20 mouse cellular contexts compared by ENCODE assay signal in the genomic region with DNA sequence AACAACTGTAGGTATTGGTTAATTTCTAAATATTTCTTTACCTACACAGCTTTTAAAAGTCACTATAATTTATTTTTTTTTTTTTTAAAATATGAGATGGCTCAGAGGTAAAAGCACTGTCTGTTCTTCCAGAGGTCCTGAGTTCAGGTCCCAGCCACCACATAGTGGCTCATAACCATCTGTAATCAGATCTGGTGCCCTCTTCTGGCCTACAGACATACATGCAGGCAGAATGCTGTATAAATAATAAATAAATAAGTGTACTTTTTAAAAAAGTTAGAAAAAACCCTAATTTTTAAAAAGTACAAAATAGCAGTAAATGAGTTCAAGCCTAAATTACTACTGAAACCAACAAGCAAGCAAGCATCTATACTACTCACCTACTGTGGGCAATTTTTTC. TPM values are rescaled to one million over a fixed set of nuclear protein-coding genes. Genes with fewer than 3 reads are reported as not detected.
DNase-seq lines count a peak whose midpoint lies in the region; ATAC-seq and TF ChIP-seq lines count a peak whose summit lies in the region.
"Had no signal": no experiment of that assay in that cellular context is flagged by ENCODE, and none has a peak within 500 bp of the region (broad histone marks: within the 10 kb centered on the region; RNA-seq: fewer than 3 reads in every experiment).

No protein-coding gene starts in this region.

- H3K9me3 ChIP-seq in kidney, postnatal 0 days (replicated peaks; ENCODE audit: low read length), result no peaks in the 10 kb centered on the region
- no peaks in the 10 kb centered on the region for H3K9me3 ChIP-seq in kidney, embryonic 16.5 days (ENCODE audit: low read length)
- no peaks in the 10 kb centered on the region for H3K9me3 ChIP-seq in midbrain, postnatal 0 days (ENCODE audit: low read length)
- no peaks in the 10 kb centered on the region for H3K9me3 ChIP-seq in midbrain, embryonic 11.5 days (ENCODE audit: control insufficient read depth, low read length)
- H3K9me3 ChIP-seq: embryonic facial prominence, embryonic 13.5 days; liver, embryonic 13.5 days; neural tube, embryonic 12.5 days; stomach, embryonic 15.5 days had no signal

- ATAC-seq in CD4-positive, CD25-positive, alpha-beta regulatory T cell, adult 4 months, result no peak
- no peak for ATAC-seq in kidney, postnatal 0 days (replicated peaks; ENCODE audit: low FRiP score, low read depth)
- no peak for ATAC-seq in kidney, embryonic 16.5 days (ENCODE audit: low FRiP score, low TSS enrichment)
- ATAC-seq in midbrain, postnatal 0 days (ENCODE audit: low FRiP score), result no peak
- no peak for ATAC-seq in midbrain, embryonic 11.5 days (ENCODE audit: low FRiP score)

- no peaks in the 10 kb centered on the region for H3K4me1 ChIP-seq in kidney, postnatal 0 days (replicated peaks; ENCODE audit: insufficient read depth, low read length)
- H3K4me1 ChIP-seq in kidney, embryonic 16.5 days (ENCODE audit: insufficient read depth, low read length), result no peaks in the 10 kb centered on the region
- H3K4me1 ChIP-seq in midbrain, postnatal 0 days (ENCODE audit: insufficient read depth, low read length), result no peaks in the 10 kb centered on the region
- H3K4me1 ChIP-seq in midbrain, embryonic 11.5 days (ENCODE audit: control insufficient read depth, insufficient read depth, low read length), result peaks cover under 1% of the 10 kb centered on the region; the same call in 1 of the 2 replicates
- H3K4me1 ChIP-seq: embryonic facial prominence, embryonic 13.5 days; neural tube, embryonic 12.5 days; stomach, embryonic 15.5 days had no signal

- peak; percentile 40 for TF ChIP-seq CTCF in kidney, postnatal 0 days (IDR thresholded peaks at IDR 0.05; ENCODE audit: low read depth)
- peak; percentile 44 for TF ChIP-seq CTCF in midbrain, postnatal 0 days (IDR thresholded peaks at IDR 0.05)

- H3K4me3 ChIP-seq in kidney, postnatal 0 days (replicated peaks; ENCODE audit: low read depth, low read length), result no peak overlapping the region
- no peak overlapping the region for H3K4me3 ChIP-seq in kidney, embryonic 16.5 days (ENCODE audit: low read length)
- no peak overlapping the region for H3K4me3 ChIP-seq in midbrain, postnatal 0 days (ENCODE audit: low read depth, low read length)
- no peak overlapping the region for H3K4me3 ChIP-seq in midbrain, embryonic 11.5 days (ENCODE audit: low read depth, low read length)
- H3K4me3 ChIP-seq: embryonic facial prominence, embryonic 13.5 days; liver, embryonic 13.5 days; neural tube, embryonic 12.5 days; stomach, embryonic 15.5 days had no signal

- no peaks in the 10 kb centered on the region for H3K27me3 ChIP-seq in kidney, postnatal 0 days (ENCODE audit: insufficient read depth, low read length)
- H3K27me3 ChIP-seq in kidney, embryonic 16.5 days (ENCODE audit: insufficient read depth, low read length), result no peaks in the 10 kb centered on the region
- H3K27me3 ChIP-seq in midbrain, postnatal 0 days (ENCODE audit: insufficient read depth, low read length), result no peaks in the 10 kb centered on the region
- H3K27me3 ChIP-seq in midbrain, embryonic 11.5 days (ENCODE audit: control insufficient read depth, insufficient read depth, low read length), result no peaks in the 10 kb centered on the region
- H3K27me3 ChIP-seq: embryonic facial prominence, embryonic 13.5 days; liver, embryonic 13.5 days; neural tube, embryonic 12.5 days; stomach, embryonic 15.5 days had no signal

- no peaks in the 10 kb centered on the region for H3K36me3 ChIP-seq in kidney, postnatal 0 days (ENCODE audit: insufficient read depth, low read length)
- H3K36me3 ChIP-seq in kidney, embryonic 16.5 days (ENCODE audit: insufficient read depth, low read length), result 0 out of 2 replicates have a peak, but pooled peaks cover 2% of the 10 kb centered on the region
- H3K36me3 ChIP-seq in midbrain, postnatal 0 days (ENCODE audit: insufficient read depth, low read length), result peaks cover 3% of the 10 kb centered on the region; the same call in 1 of the 2 replicates
- no peaks in the 10 kb centered on the region for H3K36me3 ChIP-seq in midbrain, embryonic 11.5 days (ENCODE audit: control insufficient read depth, insufficient read depth, low read length)
- H3K36me3 ChIP-seq: embryonic facial prominence, embryonic 13.5 days; stomach, embryonic 15.5 days had no signal

- H3K9ac ChIP-seq in kidney, postnatal 0 days (ENCODE audit: low read depth, low read length), result no peak overlapping the region
- no peak overlapping the region for H3K9ac ChIP-seq in kidney, embryonic 16.5 days (replicated peaks; ENCODE audit: low read length)
- no peak overlapping the region for H3K9ac ChIP-seq in midbrain, postnatal 0 days (replicated peaks; ENCODE audit: low read length, poor library complexity, severe bottlenecking)
- H3K9ac ChIP-seq in midbrain, embryonic 11.5 days (ENCODE audit: low read length), result no peak overlapping the region
- H3K9ac ChIP-seq: embryonic facial prominence, embryonic 13.5 days; hindbrain, embryonic 14.5 days; liver, embryonic 13.5 days; neural tube, embryonic 12.5 days; stomach, embryonic 15.5 days had no signal

- no peak overlapping the region for H3K27ac ChIP-seq in kidney, postnatal 0 days
- H3K27ac ChIP-seq in kidney, embryonic 16.5 days (ENCODE audit: low read length), result no peak overlapping the region
- H3K27ac ChIP-seq in midbrain, postnatal 0 days (ENCODE audit: low read depth, low read length), result no peak overlapping the region
- H3K27ac ChIP-seq in midbrain, embryonic 11.5 days (ENCODE audit: low read depth, low read length), result no peak overlapping the region
- H3K27ac ChIP-seq: embryonic facial prominence, embryonic 13.5 days; hindbrain, embryonic 14.5 days; liver, embryonic 13.5 days; neural tube, embryonic 12.5 days; stomach, embryonic 15.5 days had no signal

- DNase-seq in CD4-positive, CD25-positive, alpha-beta regulatory T cell, adult 2 months (ENCODE audit: low read depth, low spot score), result peak; percentile 14
- no peak for DNase-seq in kidney, postnatal 0 days (ENCODE audit: low spot score)
- no peak for DNase-seq in midbrain, postnatal 0 days (ENCODE audit: low spot score)
- DNase-seq in midbrain, embryonic 11.5 days (ENCODE audit: low spot score, missing footprints), result no peak
- DNase-seq in embryo, embryonic 9.5 days (ENCODE audit: extremely low spot score), result no peak
- no peak for DNase-seq in adrenal gland, postnatal 4 days (ENCODE audit: low spot score in 2 of 2)
- DNase-seq: adrenal gland, postnatal 14 days; cerebellum, adult 2 months; gastrocnemius, postnatal 10 days; heart, postnatal 10 days; kidney, adult 11 months; kidney, postnatal 36 days; liver, embryonic 13.5 days; spleen, adult 18-20 months had no signal

- no peak overlapping the region for H3K4me2 ChIP-seq in kidney, postnatal 0 days (ENCODE audit: low read length)
- no peak overlapping the region for H3K4me2 ChIP-seq in kidney, embryonic 16.5 days (replicated peaks; ENCODE audit: low read depth, low read length)
- no peak overlapping the region for H3K4me2 ChIP-seq in midbrain, postnatal 0 days (ENCODE audit: low read depth, low read length, poor library complexity, severe bottlenecking)
- no peak overlapping the region for H3K4me2 ChIP-seq in midbrain, embryonic 11.5 days
- H3K4me2 ChIP-seq: embryonic facial prominence, embryonic 13.5 days; hindbrain, embryonic 14.5 days; liver, embryonic 13.5 days; neural tube, embryonic 12.5 days; stomach, embryonic 15.5 days had no signal

RNA-seq across cellular contexts. Expression of a gene that starts 43.4 kb away (rescaled TPM):
- polyA plus RNA-seq in CD4-positive, CD25-positive, alpha-beta regulatory T cell, adult 4 months (2017; shearing (Covaris generic)), result 10 to 100 TPM; 45.2 to 48.8 TPM
- 88.4 and 104 TPM in 2 replicates for polyA plus RNA-seq in kidney, postnatal 0 days (2015; fragmentation: Nextera tagmentation; extraction: Ambion mirVana)
- 100 and 112 TPM in 2 replicates for polyA plus RNA-seq in kidney, embryonic 16.5 days (2015; fragmentation: Nextera tagmentation; extraction: Ambion mirVana)
- 28.6 and 43.0 TPM in 2 replicates for total RNA-seq in midbrain, postnatal 0 days (2014; rRNA removed)
- polyA plus RNA-seq in midbrain, postnatal 0 days (2015; fragmentation: Nextera tagmentation; extraction: Ambion mirVana), result 99.1 and 99.5 TPM in 2 replicates
- polyA plus RNA-seq in midbrain, embryonic 11.5 days (2014; fragmentation: Nextera tagmentation; extraction: Ambion mirVana), result 138 and 147 TPM in 2 replicates
- total RNA-seq in adrenal gland, postnatal 4 days (2021), result 10 to 100 TPM; 36.7 to 40.4 TPM

RNA-seq across cellular contexts. Expression of a gene that starts 49.5 kb away (rescaled TPM):
- 10 to 100 TPM; 19.0 to 22.3 TPM for polyA plus RNA-seq in CD4-positive, CD25-positive, alpha-beta regulatory T cell, adult 4 months (2017; shearing (Covaris generic))
- polyA plus RNA-seq in kidney, postnatal 0 days (2015; fragmentation: Nextera tagmentation; extraction: Ambion mirVana), result 29.1 and 30.4 TPM in 2 replicates
- 29.8 and 32.4 TPM in 2 replicates for polyA plus RNA-seq in kidney, embryonic 16.5 days (2015; fragmentation: Nextera tagmentation; extraction: Ambion mirVana)
- total RNA-seq in midbrain, postnatal 0 days (2014; rRNA removed), result 96.5 and 121 TPM in 2 replicates
- 78.8 and 79.5 TPM in 2 replicates for polyA plus RNA-seq in midbrain, postnatal 0 days (2015; fragmentation: Nextera tagmentation; extraction: Ambion mirVana)
- polyA plus RNA-seq in midbrain, embryonic 11.5 days (2014; fragmentation: Nextera tagmentation; extraction: Ambion mirVana), result 38.6 and 40.4 TPM in 2 replicates
- 10 to 100 TPM; 44.8 to 50.1 TPM for total RNA-seq in adrenal gland, postnatal 4 days (2021)

RNA-seq across cellular contexts. Expression of a gene that starts 59.4 kb away (rescaled TPM):
- 1 to 10 TPM; 7.4 to 9.5 TPM for polyA plus RNA-seq in CD4-positive, CD25-positive, alpha-beta regulatory T cell, adult 4 months (2017; shearing (Covaris generic))
- polyA plus RNA-seq in kidney, postnatal 0 days (2015; fragmentation: Nextera tagmentation; extraction: Ambion mirVana), result 14.3 and 14.5 TPM in 2 replicates
- 20.4 and 21.6 TPM in 2 replicates for polyA plus RNA-seq in kidney, embryonic 16.5 days (2015; fragmentation: Nextera tagmentation; extraction: Ambion mirVana)
- total RNA-seq in midbrain, postnatal 0 days (2014; rRNA removed), result 15.0 and 17.5 TPM in 2 replicates
- polyA plus RNA-seq in midbrain, postnatal 0 days (2015; fragmentation: Nextera tagmentation; extraction: Ambion mirVana), result 22.0 and 22.4 TPM in 2 replicates
- 22.9 and 24.9 TPM in 2 replicates for polyA plus RNA-seq in midbrain, embryonic 11.5 days (2014; fragmentation: Nextera tagmentation; extraction: Ambion mirVana)
- 10 to 100 TPM; 23.8 to 25.9 TPM for total RNA-seq in adrenal gland, postnatal 4 days (2021)
